Mouse (Mus musculus) erythroblast, embryonic 14.5 days (primary cell): ENCODE data around the gene Zfp750. TPM values are rescaled to one million over a fixed set of nuclear protein-coding genes. Genes with fewer than 3 reads are reported as not detected.

Experiments
- H3K27me3 ChIP-seq: 2 replicates; pipeline ENCODE4 v1.6.1; 2012; ENCODE audit warnings: inconsistent platforms; ENCODE audit not compliant: control insufficient read depth
- H3K36me3 ChIP-seq: 2 replicates; pipeline ENCODE4 v1.6.1; 2012; ENCODE audit warnings: mild to moderate bottlenecking, inconsistent platforms; ENCODE audit not compliant: control insufficient read depth
- H3K4me1 ChIP-seq: 2 replicates; pipeline ENCODE4 v1.6.1; 2012; ENCODE audit warnings: inconsistent platforms; ENCODE audit not compliant: control insufficient read depth
- H3K4me3 ChIP-seq: replicated peaks from 2 replicates; pipeline ENCODE3; 2012; ENCODE audit warnings: moderate library complexity, mild to moderate bottlenecking, inconsistent platforms
- H3K9me3 ChIP-seq: 2 replicates; pipeline ENCODE4 v1.6.1; 2012; ENCODE audit warnings: low read length, inconsistent platforms, mixed read lengths; ENCODE audit not compliant: control insufficient read depth
- GATA1 ChIP-seq: IDR thresholded peaks from 2 replicates; pipeline ENCODE4 v1.6.1; 2012; ENCODE audit warnings: low read length, inconsistent platforms, mixed read lengths
- TAL1 ChIP-seq: IDR thresholded peaks from 3 replicates; pipeline ENCODE4 v1.6.1; 2012; ENCODE audit warnings: low read length, inconsistent platforms, mixed read lengths
- polyA plus RNA-seq: library from polyadenylated mRNA; stranded (reverse); fragments of >175 nt; gene quantifications from 2 replicates; pipeline ENCODE4 v1.2.3, GENCODE M21; 2012

The Zfp750 gene
- polyA plus RNA-seq, 1 experiment, result not detected

DNA sequence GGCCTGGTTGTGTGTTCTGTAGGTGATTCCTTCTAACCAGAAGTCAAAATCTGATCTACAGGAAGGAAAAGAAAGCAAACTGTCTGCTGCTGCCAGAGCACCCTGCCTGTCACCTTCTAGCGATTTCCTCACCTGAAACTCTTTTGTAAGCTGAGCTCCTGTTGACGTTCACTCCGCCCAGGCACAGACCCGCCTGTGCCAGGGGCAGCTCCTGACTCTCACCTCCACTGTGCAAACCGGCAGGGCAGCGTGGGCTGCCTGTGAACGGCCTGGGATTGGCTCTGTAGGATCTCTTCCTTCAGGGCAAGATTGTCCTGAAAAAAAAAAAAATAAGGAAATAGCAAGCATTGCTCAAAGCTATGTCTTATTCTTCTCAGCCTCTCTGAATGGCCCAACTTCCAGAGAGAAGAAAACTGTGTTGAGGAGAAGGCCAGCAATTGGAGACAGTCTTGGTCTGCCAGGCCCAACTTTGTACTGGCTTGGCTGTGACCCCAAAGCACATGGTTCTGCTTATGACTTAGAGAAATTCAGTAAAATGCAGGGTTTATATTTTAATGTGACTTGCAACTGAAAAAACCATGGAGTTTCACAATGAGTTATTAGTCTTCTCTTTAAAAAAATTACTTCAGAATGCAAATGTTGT lies 25.7 kb upstream of the Zfp750 start:
- Histone ChIP-seq H3K4me3 (no peak overlapping the region), H3K36me3 (peaks cover 84% of the 10 kb centered on the region), H3K27me3 (no peaks in the 10 kb centered on the region), H3K4me1 (peaks cover 89% of the 10 kb centered on the region), H3K9me3 (no peaks in the 10 kb centered on the region)
- TF ChIP-seq TAL1 (no peak), GATA1 (no peak)

- no peak for TF ChIP-seq GATA1
- no peak for TF ChIP-seq TAL1
- no peaks in the 10 kb centered on the region for H3K27me3 ChIP-seq
- peaks cover 82% of the 10 kb centered on the region for H3K4me1 ChIP-seq
- H3K4me3 ChIP-seq, result peak overlapping the region; percentile 48
- peaks cover 77% of the 10 kb centered on the region for H3K36me3 ChIP-seq
- no peaks in the 10 kb centered on the region for H3K9me3 ChIP-seq
These were observed 24.8 kb upstream of the Zfp750 start for GRCm38 (mm10) chr11:121543922-121544321.

DNA sequence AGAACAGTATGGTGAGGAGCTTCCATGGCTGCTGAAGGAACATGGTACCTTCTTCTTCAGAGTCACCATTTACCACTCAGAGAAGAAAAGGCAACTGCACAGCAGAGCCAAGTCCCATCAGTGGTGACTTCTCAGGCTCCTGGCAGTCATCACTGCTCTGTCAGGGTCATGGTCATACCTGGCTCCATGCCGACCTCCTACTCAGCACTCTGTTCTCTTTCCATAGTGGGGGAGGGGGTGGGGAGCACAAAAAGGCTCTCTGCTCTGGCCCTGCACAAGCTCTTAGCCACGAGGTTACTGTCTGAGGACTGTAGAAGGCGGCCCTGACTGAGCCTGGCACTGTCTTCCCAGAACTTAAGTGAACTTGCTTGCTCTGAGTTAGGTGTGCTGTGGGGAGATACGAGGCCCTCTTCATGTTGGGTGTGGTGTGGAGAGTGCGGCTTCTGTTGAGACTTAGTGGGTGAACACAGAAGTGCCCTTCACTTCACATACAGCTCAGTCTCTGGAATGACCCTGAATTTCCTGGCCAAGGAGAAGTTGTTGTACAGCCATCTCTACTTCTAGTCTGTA lies 24.2 kb upstream of the Zfp750 start:
- TF ChIP-seq GATA1 (no peak), TAL1 (peak; percentile 48; the same call in 2 of the 3 replicates)
- Histone ChIP-seq H3K4me3 (peak overlapping the region; percentile 48), H3K36me3 (peaks cover 74% of the 10 kb centered on the region), H3K4me1 (peaks cover 76% of the 10 kb centered on the region), H3K9me3 (no peaks in the 10 kb centered on the region), H3K27me3 (no peaks in the 10 kb centered on the region)

DNA sequence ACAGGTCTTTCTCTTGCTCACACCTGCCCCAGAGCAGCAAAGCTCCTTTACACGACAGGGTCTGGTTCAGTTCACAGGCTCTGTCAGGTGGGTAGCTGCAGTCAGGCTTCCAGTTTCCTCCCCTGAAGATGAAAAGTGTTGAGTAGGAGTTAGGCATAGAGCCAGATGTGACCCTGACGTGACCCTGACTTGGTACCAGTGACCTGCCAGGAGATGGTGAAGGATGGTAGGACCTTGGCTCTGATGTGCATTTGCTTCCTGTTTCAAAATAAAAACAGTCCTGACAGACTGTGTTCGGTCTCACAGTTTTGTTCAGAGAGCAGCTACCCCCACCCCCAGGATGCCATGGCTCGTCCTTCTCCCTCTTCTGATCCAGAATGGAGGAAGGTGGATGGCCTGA lies 23.3 kb upstream of the Zfp750 start:
- Histone ChIP-seq H3K27me3 (no peaks in the 10 kb centered on the region), H3K4me3 (no peak overlapping the region), H3K36me3 (peaks cover 75% of the 10 kb centered on the region), H3K9me3 (no peaks in the 10 kb centered on the region), H3K4me1 (peaks cover 67% of the 10 kb centered on the region)
- TF ChIP-seq GATA1 (no peak), TAL1 (no peak)

DNA sequence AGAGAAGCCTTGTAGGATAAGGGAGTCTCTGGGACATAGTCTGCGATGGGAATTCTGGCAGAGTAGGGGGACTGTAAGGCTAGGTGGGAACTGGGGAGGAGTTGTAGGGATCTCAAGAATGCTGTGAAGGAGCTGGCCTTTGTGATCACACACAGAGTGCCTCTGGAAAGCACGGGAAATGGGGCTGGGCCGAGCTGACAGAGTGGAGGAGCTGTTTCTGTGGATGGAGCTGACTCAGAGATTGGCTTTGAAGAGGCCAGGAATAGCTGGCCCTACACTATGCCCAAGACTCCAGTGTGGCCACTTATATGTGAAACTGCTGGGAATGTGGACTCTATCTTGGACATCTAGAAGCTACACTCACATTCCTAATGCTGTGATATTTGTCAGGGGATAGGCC lies 17.4 kb upstream of the Zfp750 start:
- H3K4me1 ChIP-seq, result peaks cover 18% of the 10 kb centered on the region

DNA sequence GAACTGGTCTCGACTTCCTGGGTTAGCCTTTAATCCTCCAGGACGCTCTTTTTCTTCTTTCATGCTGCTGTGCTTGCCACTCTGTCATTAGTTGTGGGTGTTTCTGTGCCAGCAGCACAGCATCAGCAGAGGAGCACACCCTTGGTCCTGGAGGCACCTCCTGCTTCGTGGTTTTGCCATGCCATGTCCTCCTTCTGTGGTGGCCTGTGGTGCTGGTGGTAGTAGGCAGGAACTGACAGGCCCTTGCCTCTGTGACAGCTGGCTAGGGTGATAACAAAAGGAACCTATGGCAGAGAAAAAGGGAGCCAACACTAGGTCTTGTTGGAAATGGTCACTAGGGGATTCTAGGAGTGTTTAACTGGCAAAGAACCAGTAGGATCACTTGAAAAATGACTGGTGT lies 10.6 kb upstream of the Zfp750 start:
- Histone ChIP-seq H3K4me1 (peaks cover 21% of the 10 kb centered on the region), H3K4me3 (no peak overlapping the region), H3K9me3 (no peaks in the 10 kb centered on the region), H3K27me3 (no peaks in the 10 kb centered on the region), H3K36me3 (peaks cover 47% of the 10 kb centered on the region)
- TF ChIP-seq GATA1 (no peak), TAL1 (no peak)

More for the DNA sequence above, 17.4 kb upstream of the Zfp750 start:
- TF ChIP-seq GATA1 (no peak), TAL1 (no peak)
- Histone ChIP-seq H3K4me3 (no peak overlapping the region), H3K36me3 (peaks cover 62% of the 10 kb centered on the region), H3K9me3 (no peaks in the 10 kb centered on the region), H3K27me3 (no peaks in the 10 kb centered on the region)

DNA sequence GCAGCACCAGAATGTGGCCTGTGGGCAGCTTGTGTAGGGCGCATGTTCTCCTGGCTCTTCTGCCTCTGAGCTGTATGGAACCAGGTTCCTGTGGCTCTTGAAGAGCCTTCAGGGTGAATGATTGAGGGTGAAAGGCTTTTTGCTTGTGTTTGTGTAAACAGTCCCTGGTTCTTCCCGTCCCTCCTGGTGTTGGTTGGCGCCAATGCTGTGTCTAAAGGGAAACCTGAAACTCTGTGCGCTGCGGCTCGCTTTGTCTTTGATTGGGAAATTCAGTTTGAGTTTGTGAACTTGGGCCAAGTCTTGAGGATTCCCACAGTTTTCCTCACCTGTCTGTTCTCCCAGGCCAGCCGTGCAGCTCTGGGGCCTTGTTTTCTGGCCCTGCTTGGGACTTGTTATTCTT lies 5.1 kb upstream of the Zfp750 start:
- Histone ChIP-seq H3K27me3 (no peaks in the 10 kb centered on the region), H3K4me1 (peaks cover 16% of the 10 kb centered on the region), H3K9me3 (no peaks in the 10 kb centered on the region), H3K4me3 (no peak overlapping the region), H3K36me3 (peaks cover 23% of the 10 kb centered on the region)
- TF ChIP-seq GATA1 (no peak), TAL1 (no peak)

DNA sequence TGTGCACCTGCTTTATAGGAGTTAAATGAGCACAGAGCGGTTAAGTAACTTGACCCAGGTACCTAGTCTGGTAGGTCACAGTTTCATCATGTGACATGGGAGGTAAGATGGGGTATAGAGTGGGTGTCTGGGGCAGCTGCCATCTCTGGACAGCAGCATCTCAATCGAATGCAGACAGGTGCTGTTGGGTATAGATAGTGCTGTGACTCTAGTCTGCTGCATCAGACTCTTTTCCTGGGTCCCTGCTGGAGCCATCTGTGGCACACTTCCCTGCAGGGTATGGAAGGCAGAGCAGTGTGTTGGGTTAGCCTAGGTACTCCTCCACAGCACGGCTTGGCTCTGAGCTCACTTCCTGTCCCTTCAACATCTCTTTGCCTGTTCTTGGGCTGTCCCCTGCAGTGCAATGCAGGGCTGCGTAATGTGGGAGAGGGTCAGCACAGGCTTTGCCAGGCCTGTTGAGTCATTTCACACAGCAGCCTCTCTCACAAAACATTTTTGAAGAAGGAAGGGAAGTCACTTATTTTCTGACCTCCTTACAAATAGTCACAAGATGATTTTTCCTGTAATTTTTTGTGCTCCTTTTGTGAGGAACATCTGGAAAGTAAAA lies 3.1 kb upstream of the Zfp750 start:
- H3K4me3 ChIP-seq, result no peak overlapping the region
- no peaks in the 10 kb centered on the region for H3K9me3 ChIP-seq
- no peaks in the 10 kb centered on the region for H3K27me3 ChIP-seq
- H3K4me1 ChIP-seq, result peaks cover 11% of the 10 kb centered on the region
- TF ChIP-seq TAL1 (no peak), GATA1 (no peak)
- peaks cover 26% of the 10 kb centered on the region for H3K36me3 ChIP-seq

GRCm38 (mm10) chr11:121520761-121521160 lies 1.6 kb upstream of the Zfp750 start:
- TF ChIP-seq TAL1 (no peak), GATA1 (no peak)
- Histone ChIP-seq H3K9me3 (no peaks in the 10 kb centered on the region), H3K4me3 (no peak overlapping the region), H3K36me3 (peaks cover 34% of the 10 kb centered on the region), H3K27me3 (no peaks in the 10 kb centered on the region), H3K4me1 (peaks cover 11% of the 10 kb centered on the region)
